Mouse (Mus musculus) stomach, postnatal 0 days (tissue): ENCODE results near the gene Zic4. TPM values are rescaled to one million over a fixed set of nuclear protein-coding genes. Genes with fewer than 3 reads are reported as not detected.

ENCODE experiments used
- ATAC-seq: fragments of 200-750 bp; cut with Nextera tagmentation; 2 replicates; pipeline ENCODE4 v1.8.0; 2017; ENCODE audit not compliant: low FRiP score, low TSS enrichment
- DNase-seq: peaks from one replicate; pipeline ENCODE4 v3.0.0-alpha.2; 2016; ENCODE audit warnings: low spot score
- H3K27ac ChIP-seq: fragments of 300-500 bp; sonication (generic); replicated peaks from 2 replicates; pipeline ENCODE4 v1.5.1; 2014; ENCODE audit warnings: mild to moderate bottlenecking, control low read depth
- H3K27me3 ChIP-seq: fragments of 300-500 bp; sonication (generic); 2 replicates; pipeline ENCODE4 v1.6.1; 2014; ENCODE audit warnings: low read length; ENCODE audit not compliant: control insufficient read depth, insufficient read depth
- H3K36me3 ChIP-seq: fragments of 300-500 bp; sonication (generic); 2 replicates; pipeline ENCODE4 v1.6.1; 2014; ENCODE audit warnings: low read length, mixed read lengths; ENCODE audit not compliant: control insufficient read depth, insufficient read depth
- H3K4me1 ChIP-seq: fragments of 300-500 bp; sonication (generic); replicated peaks from 2 replicates; pipeline ENCODE4 v1.6.1; 2014; ENCODE audit warnings: antibody characterized with exemption; ENCODE audit not compliant: control insufficient read depth, insufficient read depth
- H3K4me2 ChIP-seq: fragments of 300-500 bp; sonication (generic); replicated peaks from 2 replicates; pipeline ENCODE4 v1.6.1; 2014; ENCODE audit warnings: low read depth, mild to moderate bottlenecking, control low read depth, moderate library complexity
- H3K4me3 ChIP-seq: fragments of 300-500 bp; sonication (generic); 2 replicates; pipeline ENCODE4 v1.5.1; 2014; ENCODE audit warnings: low read depth, low read length, control low read depth
- H3K9ac ChIP-seq: fragments of 300-500 bp; sonication (generic); 2 replicates; pipeline ENCODE4 v1.6.1; 2014; ENCODE audit warnings: mild to moderate bottlenecking, low read length, control low read depth, mixed read lengths
- H3K9me3 ChIP-seq: fragments of 300-500 bp; sonication (generic); 2 replicates; pipeline ENCODE4 v1.6.1; 2016; ENCODE audit warnings: low read length; ENCODE audit not compliant: control insufficient read depth
- CTCF ChIP-seq: IDR thresholded peaks from 2 replicates; pipeline ENCODE4 v1.5.1; 2016; ENCODE audit warnings: antibody characterized with exemption, low read depth, mild to moderate bottlenecking, moderate library complexity
- EP300 ChIP-seq: optimal IDR thresholded peaks from 2 replicates; pipeline ENCODE3; 2016; ENCODE audit warnings: antibody characterized with exemption
- WGBS: fragments of 180-500 bp; shearing (Covaris S2); extraction: QIAGEN DNeasy Blood & Tissue Kit; methylation state at CpG from one replicate; pipeline ENCODE4 v1.1.7; 2014; 5-methylcytosine and 5-hydroxymethylcytosine counted together
- polyA plus RNA-seq: library from polyadenylated mRNA; unstranded; fragments of >200 nt; fragmentation: Nextera tagmentation; extraction: Ambion mirVana; gene quantifications from 2 replicates; pipeline ENCODE4 v1.2.1, GENCODE M21; 2015

Gene Zic4
- polyA plus RNA-seq, 1 experiment from 2014 or later, result not detected

DNA sequence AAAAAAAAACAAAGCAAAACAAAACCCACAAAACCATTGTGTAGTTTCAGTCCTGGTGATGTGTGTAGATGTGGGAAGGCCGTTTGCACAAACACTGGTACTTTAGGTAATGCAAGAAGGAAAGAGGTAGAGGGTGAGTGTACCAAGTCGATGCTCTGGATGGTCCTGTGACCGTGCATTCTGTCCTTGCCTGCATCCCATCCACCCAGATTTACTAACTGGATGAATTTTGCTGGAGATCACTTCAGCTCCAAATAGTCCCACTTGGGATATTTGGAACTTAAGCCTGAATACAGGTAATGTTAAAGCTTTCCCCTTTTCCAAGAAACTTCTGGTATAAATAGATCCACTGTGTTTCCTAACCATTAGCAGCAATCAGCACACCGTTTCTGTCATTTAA is 26.0 kb downstream of the Zic4 start:
- Histone ChIP-seq H3K4me2 (no peak overlapping the region), H3K9ac (no peak overlapping the region), H3K4me1 (no peaks in the 10 kb centered on the region), H3K27me3 (peaks cover 41% of the 10 kb centered on the region), H3K27ac (no peak overlapping the region), H3K4me3 (no peak overlapping the region), H3K9me3 (no peaks in the 10 kb centered on the region), H3K36me3 (no peaks in the 10 kb centered on the region)
- TF ChIP-seq CTCF, result no peak
- TF ChIP-seq EP300, result no peak
- no peak for ATAC-seq
- WGBS, result 3% methylated on average over 4 of the region's 4 CpGs
- DNase-seq, result no peak

DNA sequence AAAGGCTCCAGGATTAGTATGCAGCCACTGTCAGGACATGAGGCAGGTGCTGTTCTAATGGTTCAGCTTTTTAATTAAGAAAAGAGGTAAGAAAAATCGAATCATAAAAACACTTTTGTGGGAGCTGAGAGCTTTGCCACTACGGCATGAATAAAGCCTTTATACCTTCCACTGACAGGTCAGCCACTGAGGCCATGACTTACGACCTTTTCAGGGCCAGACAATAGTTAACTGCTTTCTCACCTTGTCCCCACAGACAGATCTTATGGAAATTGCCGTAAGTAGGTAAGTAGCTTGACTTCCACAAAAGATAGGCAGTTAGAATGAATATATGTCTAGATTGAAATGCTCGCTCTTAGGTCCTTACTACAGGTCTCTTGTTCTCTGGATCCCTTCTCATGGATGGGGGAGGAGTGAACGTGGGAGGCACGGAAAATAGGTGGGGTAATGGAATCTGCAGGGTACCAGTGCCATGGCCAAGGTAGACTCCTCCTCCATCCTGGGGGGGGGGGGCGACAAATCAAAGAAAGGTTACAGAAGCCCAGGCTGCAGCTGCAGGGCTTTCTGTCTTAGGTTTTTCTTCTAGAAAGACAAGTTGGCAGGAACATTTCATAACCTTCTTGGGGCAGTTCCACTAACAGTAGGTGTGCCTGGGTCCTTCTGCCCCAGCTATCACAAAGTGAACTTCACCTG is 31.3 kb downstream of the Zic4 start:
- H3K9me3 ChIP-seq, result no peaks in the 10 kb centered on the region
- no peaks in the 10 kb centered on the region for H3K4me1 ChIP-seq
- no peak overlapping the region for H3K27ac ChIP-seq
- H3K36me3 ChIP-seq, result no peaks in the 10 kb centered on the region
- no peak overlapping the region for H3K9ac ChIP-seq
- ATAC-seq (no peak), DNase-seq (no peak)
- H3K4me3 ChIP-seq, result no peak overlapping the region
- 4% methylated on average over 7 of the region's 8 CpGs for WGBS
- peaks cover 22% of the 10 kb centered on the region for H3K27me3 ChIP-seq
- no peak for TF ChIP-seq EP300
- H3K4me2 ChIP-seq, result no peak overlapping the region

DNA sequence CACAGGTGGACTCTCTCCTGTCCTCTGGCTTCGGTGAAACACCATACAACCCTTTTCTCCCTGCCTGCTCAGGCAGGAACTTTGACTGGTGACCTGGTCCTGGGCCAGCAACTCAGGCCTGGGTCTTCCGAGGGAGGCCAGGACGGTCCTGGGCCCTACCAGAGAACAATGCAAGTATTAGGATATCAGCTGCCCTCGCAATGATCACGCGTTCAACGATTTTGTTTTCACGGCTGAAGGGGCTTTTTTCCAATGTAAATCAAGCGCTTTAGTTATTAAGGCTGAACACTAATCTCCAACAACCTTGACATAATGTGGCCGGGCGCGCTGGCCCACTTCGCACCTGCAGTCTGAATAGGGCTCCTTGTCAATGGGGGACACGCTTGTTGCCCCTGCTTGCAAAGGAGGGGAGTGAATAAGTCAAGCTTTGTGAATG is 32.0 kb downstream of the Zic4 start:
- peaks cover 22% of the 10 kb centered on the region for H3K27me3 ChIP-seq
- 2% methylated on average over 14 of the region's 14 CpGs for WGBS
- ATAC-seq (no peak), DNase-seq (no peak)
- no peaks in the 10 kb centered on the region for H3K4me1 ChIP-seq
- no peaks in the 10 kb centered on the region for H3K36me3 ChIP-seq
- H3K4me2 ChIP-seq, result no peak overlapping the region
- H3K9ac ChIP-seq, result no peak overlapping the region
- no peaks in the 10 kb centered on the region for H3K9me3 ChIP-seq
- H3K4me3 ChIP-seq, result no peak overlapping the region
- no peak overlapping the region for H3K27ac ChIP-seq
- TF ChIP-seq CTCF, result no peak
- TF ChIP-seq EP300, result no peak

DNA sequence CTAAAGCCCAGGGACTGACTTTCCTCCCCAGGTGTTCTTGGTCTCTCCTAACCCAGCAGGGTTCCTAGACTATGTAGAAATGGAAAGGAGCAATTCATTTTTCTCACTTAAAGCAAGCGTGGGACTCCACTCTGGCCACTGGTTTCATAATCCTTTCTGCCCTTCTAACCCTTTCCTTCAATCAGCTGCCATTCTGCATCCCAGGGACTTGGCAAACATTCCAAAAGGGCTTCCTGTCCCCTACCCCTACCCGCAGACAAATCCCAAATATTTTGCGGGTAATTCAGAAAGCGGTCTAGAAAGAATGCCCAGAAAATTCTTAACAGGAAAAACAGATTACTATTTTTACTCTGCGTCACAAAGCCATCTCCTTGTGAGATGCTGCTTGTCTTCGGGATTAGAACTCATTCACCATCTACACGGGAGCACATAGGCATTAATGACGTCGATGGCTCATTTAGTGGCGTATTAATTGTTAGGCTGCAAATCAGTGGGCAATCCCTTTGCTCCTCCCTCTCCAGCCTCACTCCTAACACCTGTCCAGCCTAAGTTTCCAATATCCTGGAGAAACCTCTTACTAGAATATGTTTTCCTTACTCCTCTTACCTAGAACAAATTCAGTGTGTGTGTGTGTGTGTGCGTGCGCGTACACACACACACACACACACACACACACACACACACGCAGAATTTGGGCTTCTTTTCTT is 33.0 kb downstream of the Zic4 start:
- H3K4me1 ChIP-seq, result no peaks in the 10 kb centered on the region
- H3K36me3 ChIP-seq, result no peaks in the 10 kb centered on the region
- no peaks in the 10 kb centered on the region for H3K9me3 ChIP-seq
- no peak overlapping the region for H3K9ac ChIP-seq
- H3K27me3 ChIP-seq, result peaks cover 15% of the 10 kb centered on the region; the same call in 1 of the 2 replicates
- no peak for DNase-seq
- no peak overlapping the region for H3K4me3 ChIP-seq
- H3K4me2 ChIP-seq, result no peak overlapping the region
- no peak overlapping the region for H3K27ac ChIP-seq
- no peak for ATAC-seq
- WGBS, result 11% methylated on average over 14 of the region's 14 CpGs
- no peak for TF ChIP-seq CTCF
- TF ChIP-seq EP300, result no peak

DNA sequence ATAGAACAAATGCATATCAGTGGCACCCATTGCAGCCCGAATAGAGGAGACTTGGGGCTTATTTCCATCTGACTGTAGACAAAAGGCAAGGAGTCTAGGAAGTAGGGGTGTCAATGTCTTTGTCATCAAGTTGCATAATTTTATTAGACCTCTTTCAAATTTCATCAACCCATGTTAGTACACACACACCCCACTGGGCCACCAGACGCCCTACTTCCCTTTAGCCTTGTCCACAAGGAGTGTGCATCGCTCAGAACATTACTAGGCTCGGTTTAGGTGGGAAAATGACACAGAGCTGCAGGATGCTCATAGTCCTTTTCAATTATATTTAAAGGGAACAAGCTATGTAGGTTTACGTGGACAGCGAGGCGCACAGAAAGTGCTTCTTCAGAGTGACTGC is 37.8 kb downstream of the Zic4 start:
- ATAC-seq (no peak), DNase-seq (no peak)
- 26% methylated on average over 7 of the region's 7 CpGs for WGBS
- no peak overlapping the region for H3K27ac ChIP-seq
- no peaks in the 10 kb centered on the region for H3K9me3 ChIP-seq
- no peaks in the 10 kb centered on the region for H3K4me1 ChIP-seq
- TF ChIP-seq EP300 (no peak), CTCF (no peak)
- no peak overlapping the region for H3K4me3 ChIP-seq
- no peaks in the 10 kb centered on the region for H3K36me3 ChIP-seq
- no peak overlapping the region for H3K4me2 ChIP-seq
- peaks cover 25% of the 10 kb centered on the region for H3K27me3 ChIP-seq
- no peak overlapping the region for H3K9ac ChIP-seq

DNA sequence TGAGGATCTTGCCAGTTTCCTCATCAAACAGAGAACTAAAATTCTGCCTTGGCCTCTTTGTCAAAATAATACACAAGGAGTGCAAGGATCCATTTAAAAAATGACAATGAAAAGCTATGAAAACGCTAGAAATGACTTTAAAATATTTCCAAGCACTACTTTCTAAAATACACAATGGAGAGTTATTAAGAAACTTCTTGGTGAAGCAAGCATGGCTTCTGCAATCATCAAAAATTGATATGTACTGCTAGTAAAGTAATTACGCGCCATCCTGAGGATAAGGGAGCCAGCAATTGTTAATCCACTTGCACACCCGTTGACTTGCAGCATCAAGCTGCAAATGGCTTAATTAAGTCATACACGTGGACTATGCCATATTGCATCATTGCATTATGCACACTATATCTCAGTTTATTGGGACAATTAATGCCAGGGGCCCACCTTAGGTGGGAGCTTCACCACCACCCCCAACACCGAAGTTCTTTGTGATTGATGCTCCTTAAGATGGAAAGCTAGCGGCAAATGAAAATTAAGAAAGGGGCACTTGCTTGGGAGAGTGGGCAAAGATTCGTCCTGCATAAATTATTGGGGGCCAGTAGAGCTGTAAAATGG is 38.4 kb downstream of the Zic4 start:
- Histone ChIP-seq H3K27me3 (peaks cover 25% of the 10 kb centered on the region), H3K36me3 (no peaks in the 10 kb centered on the region), H3K4me1 (no peaks in the 10 kb centered on the region), H3K9me3 (no peaks in the 10 kb centered on the region), H3K27ac (no peak overlapping the region), H3K4me2 (no peak overlapping the region), H3K4me3 (no peak overlapping the region), H3K9ac (no peak overlapping the region)
- WGBS, result 10% methylated on average over 8 of the region's 8 CpGs
- ATAC-seq (no peak), DNase-seq (no peak)
- TF ChIP-seq CTCF, result no peak
- no peak for TF ChIP-seq EP300
